Mouse (Mus musculus) megakaryocyte, embryonic 14.5 days (primary cell): ENCODE measurements around the gene Golga3. TPM values are rescaled to one million over a fixed set of nuclear protein-coding genes. Genes with fewer than 3 reads are reported as not detected.
A peak's percentile ranks its signal among the peaks of the same experiment; 100 is the strongest.

Experiments used
- H3K27me3 ChIP-seq: replicated peaks from 2 replicates; pipeline ENCODE3; 2012; ENCODE audit warnings: inconsistent platforms
- H3K36me3 ChIP-seq: replicated peaks from 2 replicates; pipeline ENCODE3; 2012; ENCODE audit warnings: low read length, inconsistent platforms, mixed read lengths
- H3K4me1 ChIP-seq: 2 replicates; pipeline ENCODE4 v1.6.1; 2012; ENCODE audit warnings: inconsistent platforms
- H3K4me3 ChIP-seq: replicated peaks from 2 replicates; pipeline ENCODE3; 2012; ENCODE audit warnings: moderate library complexity, mild to moderate bottlenecking, inconsistent platforms
- H3K9me3 ChIP-seq: 2 replicates; pipeline ENCODE4 v1.6.1; 2012; ENCODE audit warnings: inconsistent platforms
- FLI1 ChIP-seq: IDR thresholded peaks from 2 replicates; pipeline ENCODE4 v1.6.1; 2012; ENCODE audit warnings: low read length, inconsistent platforms, mixed read lengths
- GATA1 ChIP-seq: IDR thresholded peaks from 3 replicates; pipeline ENCODE4 v1.6.1; 2012; ENCODE audit warnings: mixed read lengths, low read length, inconsistent platforms, borderline replicate concordance
- polyA plus RNA-seq: library from polyadenylated mRNA; stranded (reverse); fragments of >175 nt; gene quantifications from 2 replicates; pipeline ENCODE4 v1.2.3, GENCODE M21; 2012; ENCODE audit warnings: low replicate concordance; ENCODE audit not compliant: insufficient read depth

Gene Golga3
- polyA plus RNA-seq, 1 experiment, result 2.0 TPM

DNA sequence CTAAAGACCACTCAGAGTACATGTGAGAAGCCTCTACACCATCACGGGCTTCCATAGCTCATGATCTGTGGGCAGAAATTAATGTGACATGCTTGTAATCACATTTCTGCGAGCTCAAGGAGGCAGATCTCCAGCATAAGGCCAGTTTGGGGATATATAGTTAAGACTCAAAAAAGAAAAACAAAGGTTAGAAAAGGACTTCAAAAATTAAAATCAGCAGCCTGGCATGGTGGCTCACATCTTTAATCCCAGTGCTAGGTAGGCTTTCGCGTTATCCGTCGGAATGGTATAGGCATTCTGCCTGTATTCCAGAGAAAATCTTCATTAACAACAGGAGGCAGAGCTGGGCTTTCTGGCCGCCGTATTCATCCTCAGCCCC, 53.9 kb downstream of the Golga3 start:
- no peaks in the 10 kb centered on the region for H3K9me3 ChIP-seq
- TF ChIP-seq FLI1, result no peak
- no peak for TF ChIP-seq GATA1
- H3K4me1 ChIP-seq, result peaks cover 27% of the 10 kb centered on the region
- peaks cover 39% of the 10 kb centered on the region for H3K36me3 ChIP-seq
- peak overlapping the region; percentile 99 for H3K4me3 ChIP-seq
- no peaks in the 10 kb centered on the region for H3K27me3 ChIP-seq

DNA sequence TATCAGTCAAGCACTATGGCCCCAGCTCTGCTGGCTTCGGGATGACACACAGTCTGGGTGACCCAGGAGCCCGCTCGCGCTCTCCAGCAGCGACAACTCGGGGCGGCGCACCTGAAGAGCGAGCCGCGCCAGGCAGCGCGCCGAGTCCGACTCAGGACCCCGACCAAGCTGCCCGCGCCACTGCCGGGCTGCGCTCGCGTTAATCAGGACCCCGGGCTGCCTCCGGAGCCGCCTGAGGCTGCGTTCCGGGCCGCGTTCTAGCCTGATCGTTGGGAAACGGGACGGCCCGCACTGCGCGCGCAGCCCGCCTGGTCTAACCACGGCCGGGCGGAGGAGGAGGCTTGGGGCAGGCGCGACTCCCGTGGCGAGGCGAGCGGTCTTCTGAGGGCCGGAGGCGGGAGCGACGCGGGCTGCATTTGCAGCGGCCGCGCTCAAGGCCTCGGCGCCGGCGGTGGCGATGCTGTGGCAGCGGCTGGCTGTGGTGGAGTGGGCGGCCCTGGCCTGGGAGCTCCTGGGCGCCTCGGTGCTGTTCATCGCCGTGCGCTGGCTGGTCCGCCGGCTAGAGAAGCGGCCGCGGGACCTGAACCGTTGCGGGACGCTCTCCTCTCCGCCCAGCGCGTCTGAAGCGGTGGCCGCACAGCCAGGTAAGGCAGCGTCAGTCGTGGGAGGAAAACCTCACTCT, 54.4 kb downstream of the Golga3 start, which contains the start of gene Ankle2:
Gene Ankle2 (plus strand): TSS at position 225 of the 682 bp plus-strand sequence.
- peak within 1 kb of the TSS; percentile 99 for H3K4me3 ChIP-seq
- no peaks in the 10 kb centered on the region for H3K9me3 ChIP-seq
- H3K36me3 ChIP-seq, result peaks cover 38% of the 10 kb centered on the region
- H3K27me3 ChIP-seq, result no peaks in the 10 kb centered on the region
- no peak for TF ChIP-seq FLI1
- TF ChIP-seq GATA1, result no peak
- peaks cover 27% of the 10 kb centered on the region for H3K4me1 ChIP-seq

DNA sequence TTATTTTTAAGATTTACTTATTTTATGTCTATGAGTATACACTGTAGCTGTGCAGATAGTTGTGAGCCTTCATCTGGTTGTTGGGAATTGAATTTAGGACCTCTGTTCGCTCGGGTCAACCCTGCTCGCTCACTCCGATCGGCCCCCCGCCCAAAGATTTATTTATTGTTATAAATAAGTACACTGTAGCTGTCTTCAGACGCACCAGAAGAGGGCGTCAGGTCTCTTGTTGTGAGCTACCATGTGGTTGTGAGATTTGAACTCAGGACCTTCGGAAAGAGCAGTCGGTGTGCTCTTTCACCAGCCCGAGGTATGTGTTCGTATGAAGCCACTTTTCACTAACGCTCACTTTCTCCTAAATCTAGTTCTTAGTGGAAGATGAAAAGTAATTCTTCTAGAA, 55.1 kb downstream of the Golga3 start:
- H3K4me1 ChIP-seq, result peaks cover 27% of the 10 kb centered on the region
- H3K27me3 ChIP-seq, result no peaks in the 10 kb centered on the region
- peaks cover 38% of the 10 kb centered on the region for H3K36me3 ChIP-seq
- TF ChIP-seq GATA1 (no peak), FLI1 (no peak)
- no peaks in the 10 kb centered on the region for H3K9me3 ChIP-seq
- peak overlapping the region; percentile 99 for H3K4me3 ChIP-seq

DNA sequence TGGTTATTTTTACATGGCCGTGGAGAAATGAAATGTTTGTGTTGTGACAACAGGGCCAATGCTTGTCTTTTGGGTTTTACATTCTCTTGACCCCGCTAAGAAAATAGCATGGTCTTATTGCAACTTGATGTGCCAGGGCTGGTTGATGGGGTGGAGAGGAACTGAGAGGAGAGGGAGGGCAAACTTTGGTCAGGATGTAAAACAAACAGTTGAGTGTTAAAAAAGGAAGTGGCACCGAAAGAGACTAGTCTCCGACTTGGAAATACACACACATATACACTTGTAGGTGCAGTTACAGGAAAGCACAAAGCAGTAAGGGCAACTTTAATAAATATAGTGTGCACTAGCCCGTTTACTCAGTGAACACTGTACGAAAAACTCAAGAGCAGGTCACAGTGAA, 55.8 kb downstream of the Golga3 start:
- Histone ChIP-seq H3K27me3 (no peaks in the 10 kb centered on the region), H3K4me1 (peaks cover 27% of the 10 kb centered on the region), H3K4me3 (peak overlapping the region; percentile 99), H3K36me3 (peaks cover 37% of the 10 kb centered on the region), H3K9me3 (no peaks in the 10 kb centered on the region)
- TF ChIP-seq GATA1 (no peak), FLI1 (no peak)

DNA sequence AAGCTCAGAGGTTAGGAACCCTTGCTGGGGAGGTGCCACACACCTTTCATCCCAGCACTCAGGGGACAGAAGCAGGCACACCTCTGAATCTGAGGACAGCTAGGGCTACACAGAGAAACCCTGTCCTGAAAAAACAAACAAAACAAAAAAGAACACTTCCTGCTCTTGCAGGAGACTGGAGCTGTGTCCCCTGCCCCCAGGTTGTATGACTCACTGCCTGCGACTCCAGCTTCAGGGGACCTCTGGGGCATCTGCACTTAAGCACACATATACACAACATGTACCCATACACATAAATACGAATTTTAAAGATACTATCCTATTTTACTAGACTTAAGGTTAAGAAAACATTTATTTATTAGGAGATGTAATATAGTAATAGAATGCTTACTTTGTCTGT, 67.6 kb downstream of the Golga3 start:
- no peak overlapping the region for H3K4me3 ChIP-seq
- no peak for TF ChIP-seq FLI1
- TF ChIP-seq GATA1, result no peak
- peaks cover 94% of the 10 kb centered on the region for H3K36me3 ChIP-seq
- H3K4me1 ChIP-seq, result no peaks in the 10 kb centered on the region
- no peaks in the 10 kb centered on the region for H3K27me3 ChIP-seq
- no peaks in the 10 kb centered on the region for H3K9me3 ChIP-seq

DNA sequence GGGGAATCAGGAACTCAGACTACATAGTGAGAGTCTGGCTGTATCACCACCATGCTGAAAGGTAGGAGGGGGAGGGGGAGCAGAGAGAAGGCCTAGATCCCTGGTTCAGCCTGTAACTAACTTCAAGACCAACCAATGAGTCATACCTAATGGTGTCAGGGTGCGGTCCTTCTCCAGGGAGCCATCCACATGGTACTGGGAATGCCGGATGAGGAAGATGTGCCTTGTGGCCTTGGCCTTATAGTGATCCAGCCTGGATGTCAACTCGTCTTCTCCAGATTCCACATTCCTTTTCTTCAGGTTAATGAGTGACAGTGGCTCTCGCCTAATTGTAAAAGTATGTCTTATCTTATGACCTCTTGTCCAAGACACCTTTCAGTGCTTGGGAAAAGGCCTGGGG, 90.4 kb downstream of the Golga3 start:
- H3K36me3 ChIP-seq, result peaks cover 38% of the 10 kb centered on the region
- peaks cover 30% of the 10 kb centered on the region for H3K4me1 ChIP-seq
- H3K9me3 ChIP-seq, result no peaks in the 10 kb centered on the region
- TF ChIP-seq GATA1 (no peak), FLI1 (no peak)
- peak overlapping the region; percentile 48 for H3K4me3 ChIP-seq
- H3K27me3 ChIP-seq, result no peaks in the 10 kb centered on the region

DNA sequence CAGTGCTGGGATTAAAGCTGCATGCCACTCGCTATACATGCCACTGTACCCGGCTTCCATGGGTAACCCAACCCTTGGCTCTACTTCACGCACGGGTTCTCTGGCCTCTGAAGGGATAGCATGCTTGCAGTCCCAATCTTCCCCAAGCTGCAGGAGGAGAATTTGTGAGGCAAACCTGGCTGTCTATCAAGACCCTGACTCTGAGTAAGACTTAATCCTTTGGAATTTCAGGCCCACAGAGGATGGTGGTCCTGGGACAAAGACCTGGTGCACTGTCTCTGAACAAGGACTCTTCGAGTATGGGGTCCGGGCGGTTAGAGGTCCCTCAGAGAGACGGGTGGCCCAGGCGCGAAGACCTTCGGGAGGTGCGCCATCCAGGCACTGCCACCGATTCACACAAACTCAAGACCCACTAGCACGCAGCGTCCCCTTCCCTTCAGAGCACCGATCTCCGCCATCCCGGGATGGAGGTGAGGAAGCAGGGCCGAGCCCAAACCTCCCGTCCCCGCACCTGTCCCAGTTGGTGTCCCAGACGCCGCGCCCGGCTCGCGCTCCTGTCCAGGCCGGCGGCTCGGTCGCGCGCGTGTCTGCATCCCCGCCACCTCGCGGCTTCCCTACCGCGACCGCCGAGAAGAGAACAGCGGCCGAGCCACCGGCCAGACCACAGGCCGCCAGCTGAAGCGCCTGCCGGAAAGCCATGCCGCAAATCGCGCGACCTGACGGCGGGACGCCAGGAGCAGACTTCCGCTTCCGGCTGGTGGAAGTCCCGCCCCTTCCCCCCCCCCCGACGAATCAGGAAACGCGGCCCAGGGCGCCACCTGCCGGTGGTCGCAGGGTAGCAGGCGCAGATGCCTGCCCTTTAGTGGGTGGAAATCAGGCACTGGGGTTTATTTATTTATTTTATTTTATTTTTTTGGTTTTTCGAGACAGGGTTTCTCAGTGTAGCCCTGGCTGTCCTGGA, 92.9 kb downstream of the Golga3 start, which contains the start of gene Pgam5:
Gene Pgam5 (minus strand): TSS at position 773 of the 961 bp plus-strand sequence.
- Histone ChIP-seq H3K9me3 (no peaks in the 10 kb centered on the region), H3K4me3 (peak within 1 kb of the TSS; percentile 99), H3K4me1 (peaks cover 30% of the 10 kb centered on the region), H3K27me3 (no peaks in the 10 kb centered on the region), H3K36me3 (peaks cover 33% of the 10 kb centered on the region)
- TF ChIP-seq FLI1, result no peak
- TF ChIP-seq GATA1, result no peak

DNA sequence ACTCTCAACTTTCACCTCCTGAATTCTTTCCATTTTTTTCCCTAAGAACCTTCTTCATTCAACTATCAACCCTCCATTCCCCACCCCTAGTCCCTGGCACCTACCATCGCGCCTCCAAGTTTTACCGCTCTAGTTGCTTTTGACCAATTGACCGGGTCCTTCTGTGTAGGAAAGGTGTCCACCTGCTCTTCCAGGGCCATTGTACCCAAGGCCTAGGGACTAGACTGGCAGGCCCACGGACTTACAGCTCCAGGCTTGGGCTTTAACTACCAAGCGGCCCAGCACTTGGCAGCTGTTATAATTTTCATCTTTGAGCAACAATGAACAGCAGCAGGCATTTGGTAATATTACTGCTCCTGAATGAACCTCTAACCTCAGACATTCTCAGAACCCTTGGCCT, 93.7 kb downstream of the Golga3 start:
- peaks cover 25% of the 10 kb centered on the region for H3K36me3 ChIP-seq
- H3K4me1 ChIP-seq, result peaks cover 30% of the 10 kb centered on the region
- no peaks in the 10 kb centered on the region for H3K9me3 ChIP-seq
- TF ChIP-seq GATA1 (no peak), FLI1 (no peak)
- H3K4me3 ChIP-seq, result no peak overlapping the region
- H3K27me3 ChIP-seq, result no peaks in the 10 kb centered on the region

DNA sequence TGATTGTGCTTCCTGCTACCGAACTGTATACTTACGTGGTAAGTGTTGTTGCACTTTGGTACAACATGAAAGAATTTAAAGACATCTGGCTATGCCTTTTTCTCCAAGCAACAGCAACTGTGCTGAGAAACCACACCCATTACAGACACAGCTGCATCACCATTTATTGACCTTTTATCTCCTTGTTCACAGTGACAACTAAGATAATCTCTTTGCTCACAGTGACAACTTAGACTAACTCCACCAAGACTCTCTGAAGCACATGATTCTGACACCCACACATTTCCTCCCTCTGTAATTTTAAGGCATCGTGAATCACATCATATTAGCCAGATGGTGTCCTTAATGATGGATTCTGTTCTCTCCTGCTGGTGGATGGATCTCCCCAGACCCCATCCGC, 97.6 kb downstream of the Golga3 start:
- TF ChIP-seq GATA1, result no peak
- TF ChIP-seq FLI1, result no peak
- no peak overlapping the region for H3K4me3 ChIP-seq
- H3K9me3 ChIP-seq, result no peaks in the 10 kb centered on the region
- peaks cover 8% of the 10 kb centered on the region for H3K4me1 ChIP-seq
- H3K27me3 ChIP-seq, result no peaks in the 10 kb centered on the region
- no peaks in the 10 kb centered on the region for H3K36me3 ChIP-seq

DNA sequence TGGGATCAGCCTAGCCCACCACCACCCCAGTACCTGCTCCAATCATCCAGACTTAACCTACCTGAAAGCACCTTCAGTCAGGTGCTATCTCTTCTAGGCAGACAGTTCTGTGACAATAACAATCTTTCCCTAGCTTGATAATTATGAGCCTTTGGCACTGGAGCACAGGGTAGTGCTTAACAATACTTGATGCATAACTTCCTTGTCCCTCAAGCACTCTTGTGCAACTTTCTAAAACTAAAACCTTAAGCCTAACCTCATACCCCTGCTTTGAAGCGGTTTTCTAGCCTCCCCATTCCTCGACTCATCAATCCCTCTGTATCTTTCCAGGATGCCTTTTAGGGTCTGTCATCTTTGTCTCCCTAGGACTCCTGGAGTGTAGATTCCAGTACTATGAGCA, 98.3 kb downstream of the Golga3 start:
- Histone ChIP-seq H3K4me3 (no peak overlapping the region), H3K9me3 (no peaks in the 10 kb centered on the region), H3K27me3 (no peaks in the 10 kb centered on the region), H3K4me1 (0 out of 2 replicates have a peak, but pooled peaks cover 6% of the 10 kb centered on the region), H3K36me3 (no peaks in the 10 kb centered on the region)
- TF ChIP-seq GATA1 (no peak), FLI1 (no peak)

Other genes with a start within 250 kb of the Golga3 start
- 0.87 TPM in 1 of 2 replicates, not detected in the other for gene Zfp932, start 180.2 kb upstream of the Golga3 start, polyA plus RNA-seq
- gene Gm17655, start 104.2 kb upstream of the Golga3 start, polyA plus RNA-seq, result not detected in 2 replicates
- gene Gm35315, start 82.3 kb upstream of the Golga3 start, polyA plus RNA-seq, result not detected in 2 replicates
- gene Plcxd1, start 76.7 kb upstream of the Golga3 start, polyA plus RNA-seq, result 0.10 TPM in 1 of 2 replicates, not detected in the other
- 49.5 and 52.6 TPM in 2 replicates for gene Gtpbp6, start 68.5 kb upstream of the Golga3 start, polyA plus RNA-seq
- 1.00 TPM in 1 of 2 replicates, not detected in the other for gene Zfp605, start 66.6 kb upstream of the Golga3 start, polyA plus RNA-seq
- 16.6 and 30.1 TPM in 2 replicates for gene Chfr, start 40.9 kb upstream of the Golga3 start, polyA plus RNA-seq
- gene Ankle2, start 54.3 kb downstream of the Golga3 start, polyA plus RNA-seq, result 0.32 and 3.0 TPM in 2 replicates
- gene Pgam5, start 93.2 kb downstream of the Golga3 start, polyA plus RNA-seq, result 0.82 and 2.8 TPM in 2 replicates
- gene Pxmp2, start 109.5 kb downstream of the Golga3 start, polyA plus RNA-seq, result 7.5 and 57.5 TPM in 2 replicates
- 2.6 and 5.1 TPM in 2 replicates for gene Pole, start 109.6 kb downstream of the Golga3 start, polyA plus RNA-seq
- gene P2rx2, start 166.5 kb downstream of the Golga3 start, polyA plus RNA-seq, result 1.1 TPM in 1 of 2 replicates, not detected in the other
- gene Lrcol1, start 168.0 kb downstream of the Golga3 start, polyA plus RNA-seq, result not detected in 2 replicates